Mouse (Mus musculus): ENCODE results near the gene Ahdc1. TPM values are rescaled to one million over a fixed set of nuclear protein-coding genes. Genes with fewer than 3 reads are reported as not detected.
A peak's percentile ranks its signal among the peaks of the same experiment; 100 is the strongest.

The Ahdc1 gene
- polyA plus RNA-seq, 1 experiment: 25.8 TPM

DNA sequence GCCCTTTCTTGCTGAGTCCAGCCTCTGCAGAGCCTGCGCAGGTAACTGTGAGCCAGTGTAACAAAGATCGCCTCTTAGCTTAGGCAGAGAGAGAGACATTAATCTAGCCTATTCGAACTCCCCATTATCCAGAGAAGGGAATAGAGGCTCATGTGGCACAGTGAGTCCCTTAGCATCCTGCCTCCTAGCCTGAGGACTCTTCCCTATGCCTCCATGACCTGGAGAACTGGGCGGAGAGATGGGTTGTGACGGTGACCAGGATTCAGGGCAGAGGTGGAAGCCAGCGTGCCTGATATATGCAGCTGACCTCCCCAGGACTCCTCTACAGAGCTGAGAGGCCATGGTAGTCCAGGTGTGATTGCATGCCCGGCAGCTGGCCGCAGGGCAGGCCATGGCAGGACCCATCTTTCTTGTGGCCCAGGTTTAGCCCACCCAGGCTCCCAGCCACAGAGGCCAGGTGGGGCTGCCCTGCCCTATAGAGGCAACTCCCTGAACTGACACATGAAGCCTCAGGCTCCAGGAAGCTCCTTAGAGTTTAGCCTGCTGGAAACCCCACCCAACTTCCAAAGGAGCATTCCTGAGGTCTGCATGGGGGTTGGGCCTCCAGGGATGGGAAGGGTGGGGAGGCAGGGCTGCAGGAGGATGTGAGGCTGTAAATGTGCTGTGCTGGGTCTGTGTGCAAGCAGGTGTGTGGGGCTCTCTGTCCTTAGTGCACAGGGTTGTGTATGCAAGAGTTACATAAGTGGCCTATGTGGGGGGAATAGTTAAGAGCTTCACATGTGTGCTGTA, 44.3 kb downstream of the Ahdc1 start:
- Histone ChIP-seq H3K4me3 (replicated peaks; ENCODE audit: extremely low read depth, low read depth, low read length) (no peak overlapping the region), H3K4me1 (ENCODE audit: control insufficient read depth, insufficient read depth, low read length) (peaks cover 24% of the 10 kb centered on the region)
- 63% methylated on average over 8 of the region's 8 CpGs for WGBS
- DNase-seq: no peak
- no peak for TF ChIP-seq CTCF (IDR thresholded peaks at IDR 0.05; ENCODE audit: insufficient read depth, low read length)
- TF ChIP-seq POLR2A (IDR thresholded peaks at IDR 0.05; ENCODE audit: borderline replicate concordance, extremely low read depth, low read depth, low read length): no peak

DNA sequence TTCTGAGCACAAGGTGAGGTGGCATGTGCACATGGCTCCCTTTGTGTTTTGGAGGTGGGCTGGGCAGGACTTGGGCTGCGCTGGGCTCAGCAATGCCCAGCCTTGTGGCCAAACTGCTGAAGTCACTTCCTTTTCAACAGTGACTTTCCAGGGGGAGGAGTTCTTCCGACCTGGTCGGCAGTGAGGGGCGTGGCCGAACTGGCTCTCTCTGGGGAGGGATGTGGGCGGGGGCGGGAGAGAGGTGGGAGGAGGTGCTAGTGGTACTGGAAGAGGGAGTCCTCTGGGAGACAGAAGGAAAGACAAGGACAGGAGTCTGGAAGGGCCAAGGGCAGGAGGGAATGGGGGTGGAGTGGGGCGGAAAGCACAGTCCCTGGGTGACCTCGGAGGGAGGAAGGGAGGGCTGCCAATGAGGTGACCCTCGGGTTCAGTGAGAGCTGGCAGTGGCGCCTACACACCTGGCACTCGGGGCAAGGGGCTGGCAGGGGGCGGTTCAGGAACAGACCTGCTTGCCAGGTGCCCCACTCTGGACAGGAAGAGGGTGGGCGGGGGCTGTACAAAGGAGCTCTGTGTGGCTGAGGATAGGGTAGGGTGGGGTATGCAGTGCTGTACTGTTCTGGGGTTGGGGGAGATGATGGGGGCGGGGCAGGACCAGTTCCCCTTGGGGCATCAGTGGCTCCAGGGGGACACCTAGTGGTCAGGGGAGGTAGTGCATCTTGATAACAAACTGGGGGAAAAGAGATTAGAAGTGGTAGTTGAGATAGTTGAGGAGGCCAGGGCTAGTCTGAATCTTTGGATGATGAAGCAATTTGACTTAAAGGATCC, 45.2 kb downstream of the Ahdc1 start:
- DNase-seq: peak; percentile 84
- WGBS: 2% methylated on average over 15 of the region's 15 CpGs
- Histone ChIP-seq H3K4me1 (ENCODE audit: control insufficient read depth, insufficient read depth, low read length) (peaks cover 21% of the 10 kb centered on the region), H3K4me3 (replicated peaks; ENCODE audit: extremely low read depth, low read depth, low read length) (peak overlapping the region; percentile 25)
- TF ChIP-seq CTCF (IDR thresholded peaks at IDR 0.05; ENCODE audit: insufficient read depth, low read length): peak; percentile 84
- peak; percentile 84; the same call in 1 of the 2 replicates for TF ChIP-seq POLR2A (IDR thresholded peaks at IDR 0.05; ENCODE audit: borderline replicate concordance, extremely low read depth, low read depth, low read length)

DNA sequence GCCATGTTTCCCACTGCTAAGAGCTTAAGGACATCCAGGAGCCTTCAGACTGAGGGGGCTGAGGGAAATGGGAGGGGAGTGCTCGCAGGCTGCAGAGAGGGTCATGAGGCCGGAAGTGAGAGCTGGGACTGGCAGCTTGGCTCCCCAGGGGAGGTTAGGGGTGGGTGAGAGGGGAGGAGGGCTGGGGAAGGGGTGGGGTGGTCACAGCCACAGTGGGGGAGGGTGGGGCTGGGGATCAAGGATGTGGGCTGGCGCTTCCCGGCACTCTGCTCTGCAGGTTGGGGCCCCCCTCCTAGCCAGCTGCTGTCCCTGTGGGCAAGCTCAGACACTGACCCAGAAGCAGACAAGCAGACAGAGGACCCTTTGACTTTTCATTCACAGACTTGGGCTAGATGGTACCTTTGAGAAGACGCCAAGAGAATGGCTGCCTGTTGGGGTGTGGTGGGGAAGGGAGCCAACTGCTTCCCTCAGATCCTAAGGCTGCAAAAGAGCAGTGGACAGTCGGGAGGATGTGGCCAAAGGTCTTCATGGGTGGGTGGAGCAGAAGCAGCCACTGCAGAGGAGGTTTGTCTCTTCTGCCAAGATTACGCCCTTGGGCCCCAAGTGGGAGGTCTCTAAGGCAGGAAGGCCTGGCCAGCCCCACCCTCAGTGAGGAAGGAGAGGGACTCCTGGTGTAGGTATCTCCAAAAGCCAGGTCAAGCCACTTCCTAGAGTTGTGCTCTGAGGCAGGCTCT, 46.5 kb downstream of the Ahdc1 start:
- no peak for DNase-seq
- Histone ChIP-seq H3K4me3 (replicated peaks; ENCODE audit: extremely low read depth, low read depth, low read length) (no peak overlapping the region), H3K4me1 (ENCODE audit: control insufficient read depth, insufficient read depth, low read length) (peaks cover 21% of the 10 kb centered on the region)
- 11% methylated on average over 7 of the region's 7 CpGs for WGBS
- TF ChIP-seq CTCF (IDR thresholded peaks at IDR 0.05; ENCODE audit: insufficient read depth, low read length): no peak
- TF ChIP-seq POLR2A (IDR thresholded peaks at IDR 0.05; ENCODE audit: borderline replicate concordance, extremely low read depth, low read depth, low read length): no peak

DNA sequence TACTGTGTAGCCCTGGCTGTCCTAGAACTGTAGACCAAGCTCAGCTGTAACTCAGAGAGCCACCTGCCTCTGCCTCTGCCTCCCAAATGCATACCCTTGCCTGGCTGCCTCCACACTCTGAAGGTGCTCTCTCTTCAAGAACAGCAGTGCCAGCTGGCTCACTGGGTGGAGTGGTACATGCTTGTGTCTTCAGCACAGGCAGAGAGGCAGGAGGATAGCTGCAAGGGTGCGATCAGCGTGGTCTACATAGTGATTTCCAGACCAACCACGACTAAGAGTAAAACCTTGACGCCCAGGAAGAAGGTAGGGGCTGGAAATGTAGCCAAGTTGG, 47.0 kb downstream of the Ahdc1 start:
- no peak overlapping the region for H3K4me3 ChIP-seq (replicated peaks; ENCODE audit: extremely low read depth, low read depth, low read length)
- peaks cover 21% of the 10 kb centered on the region for H3K4me1 ChIP-seq (ENCODE audit: control insufficient read depth, insufficient read depth, low read length)
- WGBS: 76% methylated on average over 4 of the region's 4 CpGs
- no peak for DNase-seq
- no peak for TF ChIP-seq POLR2A (IDR thresholded peaks at IDR 0.05; ENCODE audit: borderline replicate concordance, extremely low read depth, low read depth, low read length)

DNA sequence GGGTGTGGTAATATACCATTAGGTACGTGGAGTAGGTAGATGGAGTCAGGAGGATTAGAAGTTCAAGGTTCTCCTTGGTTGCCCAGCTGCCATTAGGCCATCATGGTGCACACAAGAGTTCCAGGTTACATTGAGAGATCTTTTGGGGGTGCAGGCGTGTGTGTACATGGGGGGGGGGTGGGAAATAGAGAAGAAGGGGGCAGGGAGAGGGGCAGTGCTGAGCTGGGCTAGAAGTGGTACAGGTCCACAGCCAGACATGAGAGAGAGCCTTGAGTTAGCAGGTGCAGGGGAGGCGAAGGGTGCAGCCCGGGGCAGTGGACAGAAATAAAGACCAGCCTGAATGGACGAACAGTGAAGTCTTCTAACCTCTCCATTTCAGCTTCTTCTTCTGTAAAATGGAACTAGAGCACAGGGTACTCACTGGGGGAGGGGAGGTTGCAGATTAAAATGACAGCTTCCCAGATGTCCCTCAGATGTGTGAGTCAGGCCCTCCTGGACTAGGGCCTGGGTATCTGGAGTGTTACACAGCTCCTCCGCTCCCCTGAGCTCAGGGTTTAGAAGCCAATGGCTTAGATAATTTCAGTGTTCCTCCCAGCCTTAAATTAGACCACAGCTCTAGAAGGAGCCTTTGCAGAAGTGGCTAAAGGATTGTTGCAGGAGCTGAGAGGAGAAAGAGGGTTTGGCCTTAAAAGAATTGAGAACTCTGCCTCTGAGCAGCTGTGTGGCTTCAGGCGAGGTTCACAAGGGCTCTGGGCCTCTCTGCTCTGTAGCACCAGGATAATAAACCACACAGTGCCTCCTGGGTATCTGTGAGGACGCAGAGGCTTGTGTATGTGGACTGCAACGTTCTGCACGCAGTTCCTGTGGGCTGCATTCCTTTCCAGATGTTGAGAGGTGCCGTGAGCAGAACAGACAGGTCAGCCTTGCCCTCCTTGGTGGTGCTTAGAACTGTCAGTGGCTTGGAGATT, 47.7 kb downstream of the Ahdc1 start:
- WGBS: 70% methylated on average over 11 of the region's 11 CpGs
- TF ChIP-seq CTCF (IDR thresholded peaks at IDR 0.05; ENCODE audit: insufficient read depth, low read length): no peak
- TF ChIP-seq POLR2A (IDR thresholded peaks at IDR 0.05; ENCODE audit: borderline replicate concordance, extremely low read depth, low read depth, low read length): no peak
- DNase-seq: no peak
- Histone ChIP-seq H3K4me3 (replicated peaks; ENCODE audit: extremely low read depth, low read depth, low read length) (no peak overlapping the region), H3K4me1 (ENCODE audit: control insufficient read depth, insufficient read depth, low read length) (peaks cover 21% of the 10 kb centered on the region)

GRCm38 (mm10) chr4:133060702-133061101, 49.6 kb downstream of the Ahdc1 start:
- Histone ChIP-seq H3K4me1 (ENCODE audit: control insufficient read depth, insufficient read depth, low read length) (peaks cover 19% of the 10 kb centered on the region), H3K4me3 (replicated peaks; ENCODE audit: extremely low read depth, low read depth, low read length) (no peak overlapping the region)
- no peak for DNase-seq
- WGBS: 88% methylated on average over 11 of the region's 11 CpGs
- TF ChIP-seq POLR2A (IDR thresholded peaks at IDR 0.05; ENCODE audit: borderline replicate concordance, extremely low read depth, low read depth, low read length) (no peak), CTCF (IDR thresholded peaks at IDR 0.05; ENCODE audit: insufficient read depth, low read length) (no peak)

- H3K4me1 ChIP-seq (ENCODE audit: control insufficient read depth, insufficient read depth, low read length): peaks cover 11% of the 10 kb centered on the region
- no peak overlapping the region for H3K4me3 ChIP-seq (replicated peaks; ENCODE audit: extremely low read depth, low read depth, low read length)
- DNase-seq: no peak
- whole genome bisulfite sequencing: 92% methylated on average over 20 of the region's 20 CpGs
- TF ChIP-seq CTCF (IDR thresholded peaks at IDR 0.05; ENCODE audit: insufficient read depth, low read length) (no peak), POLR2A (IDR thresholded peaks at IDR 0.05; ENCODE audit: borderline replicate concordance, extremely low read depth, low read depth, low read length) (no peak)
Measured at GRCm38 (mm10) chr4:133061798-133062197, 50.7 kb downstream of the Ahdc1 start.

DNA sequence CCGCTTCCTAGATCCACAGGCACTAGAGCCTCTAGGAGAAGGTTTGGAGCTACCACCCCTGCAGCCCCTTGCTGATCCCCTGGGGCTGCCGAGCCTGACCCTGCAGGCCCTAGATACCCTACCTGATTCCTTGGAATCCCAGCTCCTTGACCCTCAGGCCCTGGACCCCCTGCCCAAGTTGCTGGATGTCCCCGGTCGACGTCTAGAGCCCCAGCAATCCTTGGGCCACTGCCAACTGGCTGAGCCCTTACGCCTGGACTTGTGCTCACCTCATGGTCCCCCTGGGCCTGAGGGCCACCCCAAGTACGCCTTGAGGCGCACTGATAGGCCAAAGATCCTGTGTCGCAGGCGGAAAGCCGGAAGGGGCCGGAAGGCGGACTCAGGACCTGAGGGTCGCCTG, 51.2 kb downstream of the Ahdc1 start:
- 92% methylated on average over 14 of the region's 14 CpGs for WGBS
- TF ChIP-seq POLR2A (IDR thresholded peaks at IDR 0.05; ENCODE audit: borderline replicate concordance, extremely low read depth, low read depth, low read length) (no peak), CTCF (IDR thresholded peaks at IDR 0.05; ENCODE audit: insufficient read depth, low read length) (no peak)
- Histone ChIP-seq H3K4me3 (replicated peaks; ENCODE audit: extremely low read depth, low read depth, low read length) (no peak overlapping the region), H3K4me1 (ENCODE audit: control insufficient read depth, insufficient read depth, low read length) (peaks cover 8% of the 10 kb centered on the region)
- no peak for DNase-seq

All from lung, adult 2 months (tissue).